Mouse (Mus musculus): ENCODE data around the gene Sash3. TPM values are rescaled to one million over a fixed set of nuclear protein-coding genes. Genes with fewer than 3 reads are reported as not detected.

Sash3 gene
- polyA plus RNA-seq, 1 experiment from 2014 or later: 2.6 TPM

- Histone ChIP-seq H3K4me3 (ENCODE audit: low read depth, low read length) (no peak within 1 kb of the TSS), H3K27me3 (ENCODE audit: insufficient read depth, low read length) (no peaks in the 10 kb centered on the region), H3K9me3 (ENCODE audit: low read depth, low read length) (no peaks in the 10 kb centered on the region), H3K4me1 (ENCODE audit: insufficient read depth) (0 out of 2 replicates have a peak, but pooled peaks cover 3% of the 10 kb centered on the region), H3K4me2 (no peak within 1 kb of the TSS), H3K36me3 (ENCODE audit: insufficient read depth) (no peaks in the 10 kb centered on the region), H3K27ac (ENCODE audit: low read depth) (peak within 1 kb of the TSS; percentile 67; the same call in 1 of the 2 replicates), H3K9ac (no peak within 1 kb of the TSS)
- ATAC-seq (ENCODE audit: insufficient read depth): peak; percentile 86
- 27% methylated on average over 6 of the region's 6 CpGs for WGBS
- no peak for TF ChIP-seq CTCF (IDR thresholded peaks at IDR 0.05; ENCODE audit: low read depth)
- DNase-seq: peak; percentile 59
Observed at GRCm38 (mm10) chrX:48108394-48109315, 37.6 kb upstream of the Sash3 start, which contains the start of gene Xpnpep2. Gene Xpnpep2, plus strand, starts transcription at chrX:48108725.

DNA sequence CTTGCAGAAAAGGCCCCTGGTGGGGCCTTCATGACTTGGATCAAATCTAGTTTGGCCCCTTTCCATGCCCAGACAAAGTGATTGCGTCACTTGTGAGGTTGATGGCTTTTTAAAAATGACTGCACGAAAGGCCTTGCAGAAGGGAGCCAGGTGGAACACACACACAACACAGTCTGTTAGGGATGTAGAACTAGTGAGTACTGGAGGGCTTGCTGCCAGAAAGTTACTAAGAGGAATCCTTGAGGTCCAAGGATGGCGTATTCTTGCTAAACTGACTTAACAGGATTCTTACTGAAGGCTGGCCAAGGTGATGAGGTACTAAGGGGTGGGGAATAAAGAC, 37.0 kb upstream of the Sash3 start:
- Histone ChIP-seq H3K9ac (no peak overlapping the region), H3K27ac (ENCODE audit: low read depth) (no peak overlapping the region), H3K4me3 (ENCODE audit: low read depth, low read length) (no peak overlapping the region), H3K27me3 (ENCODE audit: insufficient read depth, low read length) (no peaks in the 10 kb centered on the region), H3K4me2 (no peak overlapping the region), H3K9me3 (ENCODE audit: low read depth, low read length) (no peaks in the 10 kb centered on the region), H3K36me3 (ENCODE audit: insufficient read depth) (no peaks in the 10 kb centered on the region), H3K4me1 (ENCODE audit: insufficient read depth) (0 out of 2 replicates have a peak, but pooled peaks cover 3% of the 10 kb centered on the region)
- DNase-seq (no peak), ATAC-seq (ENCODE audit: insufficient read depth) (no peak)
- no peak for TF ChIP-seq CTCF (IDR thresholded peaks at IDR 0.05; ENCODE audit: low read depth)
- 60% methylated on average over 3 of the region's 3 CpGs for WGBS

DNA sequence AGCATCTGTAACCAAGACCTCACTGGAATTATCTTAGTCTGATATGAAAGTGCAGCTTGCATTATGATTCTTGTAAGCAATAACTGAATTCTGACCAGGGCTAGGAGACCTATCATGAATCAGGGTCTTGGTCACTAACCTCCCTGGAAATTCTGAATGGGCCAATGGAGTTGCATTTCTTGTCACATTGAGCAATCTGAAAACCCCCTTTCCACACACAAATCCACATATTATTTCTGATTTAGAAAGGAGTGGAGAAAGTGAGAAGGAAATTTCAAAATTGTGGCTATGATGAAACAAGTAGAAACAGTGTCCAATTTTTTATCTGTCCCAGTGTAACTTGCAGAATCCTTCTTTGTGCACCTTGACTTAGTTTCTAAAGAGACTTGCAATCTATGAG, 26.9 kb upstream of the Sash3 start:
- Histone ChIP-seq H3K4me1 (ENCODE audit: insufficient read depth) (no peaks in the 10 kb centered on the region), H3K4me2 (no peak overlapping the region), H3K9me3 (ENCODE audit: low read depth, low read length) (no peaks in the 10 kb centered on the region), H3K27me3 (ENCODE audit: insufficient read depth, low read length) (no peaks in the 10 kb centered on the region), H3K27ac (ENCODE audit: low read depth) (no peak overlapping the region), H3K9ac (no peak overlapping the region), H3K36me3 (ENCODE audit: insufficient read depth) (no peaks in the 10 kb centered on the region), H3K4me3 (ENCODE audit: low read depth, low read length) (no peak overlapping the region)
- no peak for TF ChIP-seq CTCF (IDR thresholded peaks at IDR 0.05; ENCODE audit: low read depth)
- no peak for DNase-seq
- ATAC-seq (ENCODE audit: insufficient read depth): no peak

GRCm38 (mm10) chrX:48124132-48125071, 21.8 kb upstream of the Sash3 start:
- Histone ChIP-seq H3K4me1 (ENCODE audit: insufficient read depth) (no peaks in the 10 kb centered on the region), H3K27me3 (ENCODE audit: insufficient read depth, low read length) (no peaks in the 10 kb centered on the region), H3K4me2 (peak overlapping the region; percentile 47), H3K36me3 (ENCODE audit: insufficient read depth) (no peaks in the 10 kb centered on the region), H3K27ac (ENCODE audit: low read depth) (0 out of 2 replicates have a peak overlapping the region, but pooled peaks have one; percentile 60), H3K4me3 (ENCODE audit: low read depth, low read length) (no peak overlapping the region), H3K9me3 (ENCODE audit: low read depth, low read length) (no peaks in the 10 kb centered on the region), H3K9ac (no peak overlapping the region)
- TF ChIP-seq CTCF (IDR thresholded peaks at IDR 0.05; ENCODE audit: low read depth): peak; percentile 73
- ATAC-seq (ENCODE audit: insufficient read depth) (peak; percentile 85), DNase-seq (peak; percentile 84)
- WGBS: 18% methylated on average over 17 of the region's 17 CpGs

DNA sequence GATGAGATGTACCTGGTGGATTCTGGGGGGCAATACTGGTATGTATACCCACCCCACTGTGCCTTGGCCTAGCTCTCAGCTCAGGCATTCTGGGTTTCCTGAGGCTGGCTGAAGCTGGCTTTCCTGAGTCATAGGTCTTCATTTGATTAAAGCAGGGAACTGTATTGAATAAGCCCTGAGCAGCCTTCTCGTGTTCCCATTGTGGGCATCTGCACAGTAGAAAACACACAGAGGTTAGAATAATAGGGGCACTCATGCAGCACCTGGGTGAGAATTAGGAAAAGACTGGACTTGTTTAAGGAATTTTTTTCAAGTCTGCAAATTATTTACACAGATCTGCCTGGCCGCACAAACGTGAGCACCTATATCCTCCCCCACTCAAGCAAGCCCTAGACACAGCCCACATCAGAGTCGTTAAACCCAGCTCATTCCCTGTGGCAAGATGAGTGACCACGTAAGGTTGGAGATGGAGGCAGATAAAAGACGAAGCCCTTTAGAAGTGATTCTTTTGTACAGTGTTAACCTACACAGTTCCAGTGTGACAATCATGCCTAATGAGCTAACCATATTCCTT, 19.2 kb upstream of the Sash3 start:
- ATAC-seq (ENCODE audit: insufficient read depth) (no peak), DNase-seq (no peak)
- TF ChIP-seq CTCF (IDR thresholded peaks at IDR 0.05; ENCODE audit: low read depth): no peak
- Histone ChIP-seq H3K9me3 (ENCODE audit: low read depth, low read length) (no peaks in the 10 kb centered on the region), H3K36me3 (ENCODE audit: insufficient read depth) (no peaks in the 10 kb centered on the region), H3K9ac (no peak overlapping the region), H3K4me3 (ENCODE audit: low read depth, low read length) (no peak overlapping the region), H3K27ac (ENCODE audit: low read depth) (no peak overlapping the region), H3K4me2 (no peak overlapping the region), H3K4me1 (ENCODE audit: insufficient read depth) (no peaks in the 10 kb centered on the region), H3K27me3 (ENCODE audit: insufficient read depth, low read length) (no peaks in the 10 kb centered on the region)
- WGBS: 65% methylated on average over 6 of the region's 6 CpGs

DNA sequence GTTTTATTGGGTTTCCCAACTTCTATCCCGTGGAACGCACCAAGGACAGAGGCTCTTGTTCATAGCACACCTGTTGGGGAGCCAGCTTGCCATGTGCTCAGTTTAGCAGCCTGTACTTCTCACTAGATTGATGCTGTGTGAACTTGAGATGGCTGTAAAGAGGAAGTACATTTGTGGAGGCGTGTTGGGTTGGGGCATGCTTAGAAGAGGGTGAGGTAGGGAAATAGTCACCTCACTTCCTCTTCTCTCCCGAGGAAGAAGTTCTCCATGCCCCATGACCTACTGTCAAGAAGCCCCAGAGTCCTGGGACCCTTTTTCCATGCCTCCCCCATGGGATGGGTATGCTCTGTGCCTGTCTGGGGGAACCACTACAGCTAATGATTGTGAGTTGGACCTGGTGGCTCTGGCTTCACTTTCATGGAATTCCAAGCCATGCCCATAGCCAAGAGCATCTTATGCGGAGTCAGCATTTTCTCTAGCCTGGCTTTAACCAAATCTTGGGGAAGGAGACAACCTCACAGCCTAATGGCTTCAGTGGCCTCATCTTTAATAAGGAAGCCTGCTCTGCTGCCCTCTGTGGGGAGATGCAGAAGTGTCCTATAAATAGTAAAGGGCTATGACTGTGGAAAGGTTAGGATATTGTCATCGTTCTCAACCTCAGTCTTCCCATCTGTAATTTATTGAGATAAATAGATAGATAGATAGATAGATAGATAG, 18.6 kb upstream of the Sash3 start:
- TF ChIP-seq CTCF (IDR thresholded peaks at IDR 0.05; ENCODE audit: low read depth): peak; percentile 31
- H3K27ac ChIP-seq (ENCODE audit: low read depth): no peak overlapping the region
- no peak overlapping the region for H3K4me3 ChIP-seq (ENCODE audit: low read depth, low read length)
- H3K27me3 ChIP-seq (ENCODE audit: insufficient read depth, low read length): no peaks in the 10 kb centered on the region
- no peak overlapping the region for H3K4me2 ChIP-seq
- 76% methylated on average over 6 of the region's 6 CpGs for WGBS
- no peaks in the 10 kb centered on the region for H3K9me3 ChIP-seq (ENCODE audit: low read depth, low read length)
- H3K9ac ChIP-seq: no peak overlapping the region
- no peaks in the 10 kb centered on the region for H3K36me3 ChIP-seq (ENCODE audit: insufficient read depth)
- DNase-seq: no peak
- H3K4me1 ChIP-seq (ENCODE audit: insufficient read depth): no peaks in the 10 kb centered on the region
- no peak for ATAC-seq (ENCODE audit: insufficient read depth)

All from lung, embryonic 14.5 days (tissue).